Mouse (Mus musculus): ENCODE data around the gene 3110009E18Rik. TPM values are rescaled to one million over a fixed set of nuclear protein-coding genes. Genes with fewer than 3 reads are reported as not detected.
"Not testable (repeated sequence)": the region's sequence is repeated elsewhere in the genome, so short reads cannot be mapped to it uniquely, and the experiment has no call there.

Gene 3110009E18Rik
- polyA plus RNA-seq, 1 experiment from 2014 or later = 13.6 TPM

DNA sequence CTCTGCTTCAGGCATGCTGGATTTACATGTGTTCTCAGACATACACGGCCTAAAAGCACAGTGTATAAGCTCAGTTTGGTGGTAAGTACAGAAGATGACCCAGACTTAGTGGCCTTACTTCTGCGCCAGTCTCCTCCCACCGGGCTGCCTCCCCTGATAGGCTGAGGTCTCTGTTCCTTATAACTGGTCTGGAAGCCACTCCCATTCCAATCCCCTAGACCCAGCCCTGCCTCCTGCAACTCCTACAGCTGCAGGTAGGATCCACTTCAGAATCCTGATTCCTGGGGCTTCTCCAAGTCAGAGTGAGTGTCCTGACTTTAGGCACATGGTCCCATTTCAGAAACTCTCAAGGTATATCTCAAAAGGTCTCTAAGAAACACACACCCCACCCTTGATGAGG lies 35.3 kb upstream of the 3110009E18Rik start:
- H3K4me2 ChIP-seq = no peak overlapping the region
- H3K9ac ChIP-seq = no peak overlapping the region
- no peak overlapping the region for H3K4me3 ChIP-seq
- no peak overlapping the region for H3K27ac ChIP-seq
- no peak for ATAC-seq (replicated peaks; ENCODE audit: insufficient number of reproducible peaks, insufficient read depth, low FRiP score, low read depth)
- H3K36me3 ChIP-seq = no peaks in the 10 kb centered on the region
- WGBS = 65% methylated on average over 3 of the region's 3 CpGs
- no peaks in the 10 kb centered on the region for H3K9me3 ChIP-seq (replicated peaks)
- no peaks in the 10 kb centered on the region for H3K27me3 ChIP-seq
- peaks cover 17% of the 10 kb centered on the region for H3K4me1 ChIP-seq (replicated peaks)

DNA sequence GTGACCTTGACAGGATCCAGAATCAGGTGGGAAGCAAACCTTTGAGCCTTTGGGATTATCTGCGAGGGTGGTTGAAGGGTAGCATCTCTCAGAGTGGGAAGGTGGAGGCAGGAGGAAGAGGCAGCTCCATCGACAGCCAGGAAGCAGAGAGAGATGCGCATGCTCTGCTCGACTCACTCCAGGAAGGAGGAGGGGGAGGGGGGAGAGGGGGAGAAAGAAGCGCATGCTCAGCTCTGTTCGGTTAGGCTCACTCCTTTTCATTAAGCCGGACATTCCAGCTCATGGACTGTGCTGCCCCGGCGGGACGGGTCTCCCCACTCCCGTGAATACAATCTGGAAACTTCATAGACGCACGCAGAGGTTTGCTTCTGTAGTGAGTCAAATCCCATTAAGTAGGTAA lies 34.3 kb upstream of the 3110009E18Rik start:
- Histone ChIP-seq H3K4me3 (no peak overlapping the region), H3K36me3 (no peaks in the 10 kb centered on the region), H3K4me2 (no peak overlapping the region), H3K4me1 (replicated peaks) (peaks cover 17% of the 10 kb centered on the region), H3K9ac (no peak overlapping the region), H3K9me3 (replicated peaks) (no peaks in the 10 kb centered on the region), H3K27ac (no peak overlapping the region), H3K27me3 (no peaks in the 10 kb centered on the region)
- 59% methylated on average over 13 of the region's 13 CpGs for WGBS
- no peak for ATAC-seq (replicated peaks; ENCODE audit: insufficient number of reproducible peaks, insufficient read depth, low FRiP score, low read depth)

DNA sequence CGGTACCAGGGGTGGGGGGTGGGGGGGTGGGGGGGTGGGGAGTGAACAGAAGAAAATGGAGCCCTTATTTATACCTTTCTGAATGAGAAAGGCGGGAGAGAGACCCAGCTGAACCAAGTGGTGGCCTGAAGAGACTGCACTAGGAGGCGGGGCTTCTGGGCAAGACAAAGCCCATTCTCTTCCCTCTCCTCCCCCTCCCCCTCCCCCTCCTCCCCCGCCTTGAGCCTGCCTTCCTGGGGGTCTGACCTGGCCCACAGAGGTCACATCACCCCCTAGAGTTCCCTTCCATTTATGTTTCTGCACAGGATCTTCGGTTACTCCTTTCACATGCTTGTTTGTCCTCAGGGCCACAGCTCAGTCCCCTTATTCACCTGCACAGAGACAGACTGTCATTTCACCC lies 31.8 kb upstream of the 3110009E18Rik start:
- 28% methylated on average over 5 of the region's 5 CpGs for WGBS

DNA sequence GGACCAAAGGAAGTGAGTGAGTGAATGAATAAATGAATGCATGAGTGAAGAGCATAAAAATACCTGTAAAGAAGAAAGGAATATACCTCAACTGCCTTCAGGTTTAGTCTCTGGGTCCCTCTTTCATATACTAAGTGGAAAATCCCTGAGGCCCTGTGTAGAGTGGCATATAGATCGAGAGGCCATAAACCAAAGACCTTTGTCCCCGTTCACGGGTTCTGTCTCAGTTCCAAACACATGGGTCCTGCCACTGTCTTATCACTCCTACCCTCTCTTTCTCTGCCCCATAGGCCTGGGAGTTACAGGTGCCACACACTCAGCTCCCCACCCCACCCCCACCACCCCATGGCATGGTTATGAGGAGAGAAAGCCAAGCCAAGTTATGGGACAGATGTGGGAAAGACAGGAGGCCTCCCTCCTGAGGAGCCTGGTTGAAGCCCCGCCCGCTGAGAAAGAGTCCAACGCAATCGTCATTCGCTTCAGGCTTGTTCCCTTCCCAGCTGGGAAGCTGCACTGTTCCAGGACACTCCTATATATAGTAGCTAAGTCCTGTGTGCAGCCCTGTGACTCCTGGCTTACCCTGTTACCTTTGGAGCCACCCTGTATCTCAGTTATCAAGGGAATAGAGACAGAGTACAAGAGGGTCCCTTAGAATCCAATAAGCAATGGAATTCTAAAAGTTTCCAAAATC lies 30.0 kb upstream of the 3110009E18Rik start:
- ATAC-seq (replicated peaks; ENCODE audit: insufficient number of reproducible peaks, insufficient read depth, low FRiP score, low read depth) = no peak
- WGBS = 55% methylated on average over 8 of the region's 8 CpGs

More for the DNA sequence above, 31.8 kb upstream of the 3110009E18Rik start:
- no peak overlapping the region for H3K4me2 ChIP-seq
- no peak for ATAC-seq (replicated peaks; ENCODE audit: insufficient number of reproducible peaks, insufficient read depth, low FRiP score, low read depth)
- H3K27me3 ChIP-seq = no peaks in the 10 kb centered on the region
- peaks cover 1% of the 10 kb centered on the region for H3K4me1 ChIP-seq (replicated peaks)
- no peaks in the 10 kb centered on the region for H3K36me3 ChIP-seq
- no peak overlapping the region for H3K27ac ChIP-seq
- no peak overlapping the region for H3K4me3 ChIP-seq
- H3K9ac ChIP-seq = no peak overlapping the region
- H3K9me3 ChIP-seq (replicated peaks) = no peaks in the 10 kb centered on the region

DNA sequence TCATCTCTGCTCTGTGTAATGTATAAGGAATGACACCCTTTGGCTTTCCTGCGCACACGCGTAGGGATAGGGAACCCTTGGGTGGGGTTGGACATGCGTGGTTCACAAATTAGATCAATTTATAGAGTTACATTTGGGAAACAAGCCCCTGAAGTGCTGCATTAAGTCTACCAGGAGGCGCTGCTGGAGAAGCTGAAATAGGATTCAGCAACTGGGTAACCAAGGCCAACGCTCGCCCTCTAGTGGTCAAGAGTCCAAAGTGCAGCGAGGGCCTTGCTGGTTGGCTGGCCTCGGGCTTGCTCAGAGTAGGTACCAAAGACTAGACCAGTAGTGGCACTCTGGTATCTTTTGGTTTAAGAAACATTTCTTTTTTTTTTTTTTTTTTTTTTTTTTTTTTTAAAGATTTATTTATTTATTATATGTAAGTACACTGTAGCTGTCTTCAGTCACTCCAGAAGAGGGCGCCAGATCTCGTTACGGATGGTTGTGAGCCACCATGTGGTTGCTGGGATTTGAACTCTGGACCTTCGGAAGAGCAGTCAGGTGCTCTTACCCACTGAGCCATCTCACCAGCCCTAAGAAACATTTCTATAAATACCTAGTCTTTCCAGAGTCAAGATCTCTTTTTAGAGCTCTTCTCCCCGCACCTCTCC lies 27.4 kb upstream of the 3110009E18Rik start:
- not testable (repeated sequence) for ATAC-seq (replicated peaks; ENCODE audit: insufficient number of reproducible peaks, insufficient read depth, low FRiP score, low read depth); H3K36me3 ChIP-seq; H3K4me3 ChIP-seq; H3K9me3 ChIP-seq (replicated peaks); H3K27ac ChIP-seq; H3K27me3 ChIP-seq; H3K9ac ChIP-seq; H3K4me1 ChIP-seq (replicated peaks); H3K4me2 ChIP-seq
- WGBS = 46% methylated on average over 11 of the region's 14 CpGs

More for the DNA sequence above, 30.0 kb upstream of the 3110009E18Rik start:
- Histone ChIP-seq H3K4me1 (replicated peaks) (no peaks in the 10 kb centered on the region), H3K27ac (no peak overlapping the region), H3K9me3 (replicated peaks) (no peaks in the 10 kb centered on the region), H3K9ac (no peak overlapping the region), H3K4me2 (no peak overlapping the region), H3K4me3 (no peak overlapping the region), H3K36me3 (no peaks in the 10 kb centered on the region), H3K27me3 (no peaks in the 10 kb centered on the region)

DNA sequence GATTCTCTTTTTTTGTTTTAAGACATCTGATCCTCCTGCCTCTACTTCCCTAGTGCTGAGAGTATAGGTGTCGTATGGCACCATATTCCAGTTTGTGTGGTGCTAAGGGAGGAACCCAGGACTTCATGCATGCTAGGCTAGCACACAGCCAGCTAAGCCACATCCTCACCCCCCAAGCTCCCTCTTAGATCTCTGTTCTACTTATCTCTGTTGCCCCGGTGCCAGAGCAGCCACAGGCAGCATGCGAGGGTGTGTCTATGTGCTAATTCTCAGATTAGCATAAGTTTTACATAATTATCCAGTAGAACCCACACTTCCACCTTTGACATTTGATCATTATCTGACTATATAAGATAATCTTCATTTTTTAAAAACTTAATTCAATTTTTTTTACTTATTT lies 26.1 kb upstream of the 3110009E18Rik start:
- no peak overlapping the region for H3K4me2 ChIP-seq
- H3K9me3 ChIP-seq (replicated peaks) = no peaks in the 10 kb centered on the region
- no peak overlapping the region for H3K9ac ChIP-seq
- H3K27me3 ChIP-seq = no peaks in the 10 kb centered on the region
- 53% methylated on average over 3 of the region's 3 CpGs for WGBS
- no peaks in the 10 kb centered on the region for H3K36me3 ChIP-seq
- no peak overlapping the region for H3K27ac ChIP-seq
- H3K4me1 ChIP-seq (replicated peaks) = no peaks in the 10 kb centered on the region
- ATAC-seq (replicated peaks; ENCODE audit: insufficient number of reproducible peaks, insufficient read depth, low FRiP score, low read depth) = no peak
- no peak overlapping the region for H3K4me3 ChIP-seq

DNA sequence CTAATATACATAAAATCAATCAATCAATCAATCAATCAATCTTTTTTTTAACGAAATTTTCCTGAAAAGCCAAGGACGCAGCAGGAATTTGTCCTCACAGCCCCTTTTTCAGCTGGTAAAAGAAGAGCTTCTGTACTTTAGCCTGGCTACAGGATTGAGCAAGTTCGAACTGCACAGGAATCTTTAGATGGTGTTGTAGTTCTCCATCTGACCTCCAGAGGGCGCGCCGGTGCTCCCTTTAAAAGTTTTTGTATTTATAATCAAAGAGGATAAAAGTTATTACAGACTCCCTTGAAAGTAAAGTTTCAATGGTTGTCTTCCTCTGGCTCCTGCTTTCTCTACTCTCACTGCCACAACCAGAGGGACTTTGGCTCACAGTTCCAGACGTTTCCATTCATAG lies 22.7 kb upstream of the 3110009E18Rik start:
- Histone ChIP-seq H3K4me2 (no peak overlapping the region), H3K4me3 (no peak overlapping the region), H3K4me1 (replicated peaks) (no peaks in the 10 kb centered on the region), H3K9ac (no peak overlapping the region), H3K9me3 (replicated peaks) (no peaks in the 10 kb centered on the region), H3K27ac (no peak overlapping the region), H3K27me3 (no peaks in the 10 kb centered on the region), H3K36me3 (no peaks in the 10 kb centered on the region)
- no peak for ATAC-seq (replicated peaks; ENCODE audit: insufficient number of reproducible peaks, insufficient read depth, low FRiP score, low read depth)
- 11% methylated on average over 7 of the region's 7 CpGs for WGBS

DNA sequence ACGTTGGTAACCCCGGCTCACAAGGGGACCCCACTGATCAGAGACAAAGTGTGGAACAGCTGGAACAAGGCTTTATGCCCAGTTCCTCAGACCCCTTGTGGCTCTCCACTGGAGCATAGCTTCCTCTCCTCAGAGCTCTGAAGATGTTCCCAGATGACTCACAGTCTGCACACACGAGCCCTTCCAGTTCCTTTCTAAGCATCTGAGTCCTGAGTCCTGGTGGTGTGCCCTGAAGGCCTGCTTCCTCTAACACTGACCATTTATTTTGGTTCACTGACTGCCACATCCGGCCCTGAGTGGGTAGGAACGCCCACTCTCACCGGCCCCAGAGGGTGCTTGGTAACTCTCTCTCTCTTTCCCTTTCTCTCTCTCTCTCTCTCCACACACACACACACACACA lies 21.5 kb upstream of the 3110009E18Rik start:
- Histone ChIP-seq H3K4me1 (replicated peaks) (no peaks in the 10 kb centered on the region), H3K27me3 (no peaks in the 10 kb centered on the region), H3K36me3 (no peaks in the 10 kb centered on the region), H3K27ac (no peak overlapping the region), H3K9ac (no peak overlapping the region), H3K9me3 (replicated peaks) (no peaks in the 10 kb centered on the region), H3K4me3 (no peak overlapping the region), H3K4me2 (no peak overlapping the region)
- no peak for ATAC-seq (replicated peaks; ENCODE audit: insufficient number of reproducible peaks, insufficient read depth, low FRiP score, low read depth)
- 52% methylated on average over 6 of the region's 6 CpGs for WGBS

DNA sequence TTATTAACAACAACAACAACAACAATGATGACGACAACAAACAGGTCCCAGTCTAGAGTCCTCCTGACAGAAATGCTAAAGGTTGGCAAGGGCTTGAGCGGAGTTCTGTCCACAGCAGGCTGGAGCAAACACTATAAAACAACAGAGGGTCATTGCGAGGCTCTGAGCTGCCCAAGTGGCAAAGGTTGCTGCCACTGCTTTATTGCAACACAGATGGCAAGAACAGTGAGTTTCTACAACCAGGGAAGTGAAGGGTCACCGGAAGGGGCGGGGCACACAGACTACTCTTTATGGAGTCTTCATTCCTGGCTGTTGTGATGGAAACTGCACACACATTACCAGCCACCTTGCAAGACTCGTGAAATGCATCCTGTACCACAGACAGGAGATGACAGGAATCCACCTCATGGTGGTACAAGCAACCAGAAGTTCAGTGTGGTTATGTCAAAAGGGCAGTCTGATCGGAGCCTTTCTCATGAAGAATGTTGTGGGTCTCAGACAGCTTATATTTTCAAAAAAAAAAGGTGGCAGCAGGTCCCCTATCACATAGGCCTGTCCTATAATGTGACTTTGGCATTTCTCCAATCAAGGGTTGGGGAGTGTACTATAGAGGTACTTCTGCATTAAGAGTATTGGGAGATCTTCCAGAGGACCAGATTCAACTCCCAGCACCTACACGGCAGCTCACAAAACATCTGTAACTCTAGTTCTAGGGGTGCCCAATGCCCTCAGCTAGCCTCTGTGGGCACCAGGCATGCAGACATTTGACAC lies 20.3 kb upstream of the 3110009E18Rik start:
- H3K27me3 ChIP-seq = no peaks in the 10 kb centered on the region
- no peaks in the 10 kb centered on the region for H3K9me3 ChIP-seq (replicated peaks)
- peaks cover 4% of the 10 kb centered on the region; the same call in 1 of the 2 replicates for H3K4me1 ChIP-seq (replicated peaks)
- H3K4me3 ChIP-seq = no peak overlapping the region
- H3K36me3 ChIP-seq = no peaks in the 10 kb centered on the region
- H3K27ac ChIP-seq = no peak overlapping the region
- 80% methylated on average over 8 of the region's 8 CpGs for WGBS
- ATAC-seq (replicated peaks; ENCODE audit: insufficient number of reproducible peaks, insufficient read depth, low FRiP score, low read depth) = no peak
- H3K4me2 ChIP-seq = no peak overlapping the region
- no peak overlapping the region for H3K9ac ChIP-seq

DNA sequence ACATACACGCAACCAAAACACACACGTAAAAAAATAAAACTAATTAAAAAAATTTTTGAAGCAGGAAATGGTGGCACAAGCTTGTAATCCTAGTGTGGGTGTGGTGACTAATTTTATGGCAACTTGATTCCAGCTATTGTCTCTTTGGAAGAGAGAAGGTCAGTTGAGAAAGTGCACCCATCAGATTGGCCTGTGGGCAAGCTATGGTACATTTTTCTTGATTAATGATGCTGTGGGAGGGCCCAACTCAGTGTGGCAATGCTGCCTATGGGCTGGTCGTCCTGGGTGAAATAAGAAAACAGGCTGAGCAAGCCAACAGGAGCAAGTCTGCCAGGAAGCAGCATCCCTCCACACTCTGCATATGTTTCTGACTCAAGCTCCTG lies 19.8 kb upstream of the 3110009E18Rik start:
- ATAC-seq (replicated peaks; ENCODE audit: insufficient number of reproducible peaks, insufficient read depth, low FRiP score, low read depth) = no peak
- Histone ChIP-seq H3K4me2 (no peak overlapping the region), H3K9ac (no peak overlapping the region), H3K4me1 (replicated peaks) (peaks cover 4% of the 10 kb centered on the region; the same call in 1 of the 2 replicates), H3K27me3 (no peaks in the 10 kb centered on the region), H3K36me3 (no peaks in the 10 kb centered on the region), H3K4me3 (no peak overlapping the region), H3K9me3 (replicated peaks) (no peaks in the 10 kb centered on the region), H3K27ac (no peak overlapping the region)
- 77% methylated on average over 3 of the region's 3 CpGs for WGBS

DNA sequence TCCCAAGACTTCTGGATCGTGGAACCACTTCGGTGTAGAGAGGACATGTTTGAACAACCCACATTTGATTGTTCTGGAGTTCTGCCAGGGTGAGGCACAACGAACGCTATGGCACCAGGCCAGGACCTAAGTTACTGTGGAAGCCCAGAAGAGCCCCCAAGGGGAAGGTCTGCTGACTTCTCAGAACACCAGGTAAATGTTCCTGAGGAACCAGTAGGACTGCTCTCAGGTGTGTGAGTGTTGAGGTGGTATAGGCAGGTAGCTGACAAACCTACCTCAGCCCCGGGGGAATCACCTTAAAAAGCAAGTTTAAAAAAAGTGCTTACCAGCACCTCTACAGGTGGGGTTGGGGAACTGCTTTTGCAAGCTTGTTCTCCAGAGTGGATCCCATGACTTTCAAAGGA lies 15.4 kb upstream of the 3110009E18Rik start:
- H3K4me2 ChIP-seq = no peak overlapping the region
- H3K27ac ChIP-seq = no peak overlapping the region
- WGBS = 41% methylated on average over 5 of the region's 5 CpGs
- ATAC-seq (replicated peaks; ENCODE audit: insufficient number of reproducible peaks, insufficient read depth, low FRiP score, low read depth) = no peak
- H3K4me1 ChIP-seq (replicated peaks) = peaks cover 4% of the 10 kb centered on the region; the same call in 1 of the 2 replicates
- no peak overlapping the region for H3K9ac ChIP-seq
- no peaks in the 10 kb centered on the region for H3K9me3 ChIP-seq (replicated peaks)
- H3K27me3 ChIP-seq = no peaks in the 10 kb centered on the region
- no peaks in the 10 kb centered on the region for H3K36me3 ChIP-seq
- no peak overlapping the region for H3K4me3 ChIP-seq

Data from heart, embryonic 15.5 days (tissue).